Mouse (Mus musculus) limb, embryonic 14.5 days (tissue): ENCODE measurements around the gene Ankrd34c. TPM values are rescaled to one million over a fixed set of nuclear protein-coding genes. Genes with fewer than 3 reads are reported as not detected.

Experiments
- ATAC-seq: fragments of 200-750 bp; cut with Nextera tagmentation; 2 replicates; pipeline ENCODE4 v1.8.0; 2017; ENCODE audit warnings: low read depth, moderate number of reproducible peaks, moderate TSS enrichment; ENCODE audit not compliant: low FRiP score
- DNase-seq: peaks from one replicate; pipeline ENCODE4 v3.0.0-alpha.2; 2015; ENCODE audit warnings: low spot score
- H3K27ac ChIP-seq: fragments of 300-500 bp; sonication (generic); replicated peaks from 2 replicates; pipeline ENCODE4 v1.5.1; 2014; ENCODE audit warnings: low read depth, mild to moderate bottlenecking, low read length, moderate library complexity, mixed read lengths
- H3K27me3 ChIP-seq: fragments of 300-500 bp; sonication (generic); 2 replicates; pipeline ENCODE4 v1.6.1; 2014; ENCODE audit warnings: low read length, mixed read lengths; ENCODE audit not compliant: control insufficient read depth, insufficient read depth
- H3K36me3 ChIP-seq: fragments of 300-500 bp; sonication (generic); 2 replicates; pipeline ENCODE4 v1.6.1; 2014; ENCODE audit warnings: mild to moderate bottlenecking, low read length, moderate library complexity, mixed read lengths; ENCODE audit not compliant: control insufficient read depth, insufficient read depth
- H3K4me1 ChIP-seq: fragments of 300-500 bp; sonication (generic); 2 replicates; pipeline ENCODE4 v1.6.1; 2014; ENCODE audit warnings: antibody characterized with exemption, low read length, mixed read lengths; ENCODE audit not compliant: control insufficient read depth, insufficient read depth
- H3K4me2 ChIP-seq: fragments of 300-500 bp; sonication (generic); replicated peaks from 2 replicates; pipeline ENCODE4 v1.6.1; 2014; ENCODE audit warnings: low read depth, mild to moderate bottlenecking, low read length, moderate library complexity; ENCODE audit not compliant: severe bottlenecking
- H3K4me3 ChIP-seq: fragments of 300-500 bp; sonication (generic); replicated peaks from 2 replicates; pipeline ENCODE4 v1.5.1; 2014; ENCODE audit warnings: low read length
- H3K9ac ChIP-seq: fragments of 300-500 bp; sonication (generic); 2 replicates; pipeline ENCODE4 v1.6.1; 2014; ENCODE audit warnings: mild to moderate bottlenecking, low read depth, low read length, moderate library complexity; ENCODE audit not compliant: severe bottlenecking
- H3K9me3 ChIP-seq: fragments of 300-500 bp; sonication (generic); 2 replicates; pipeline ENCODE4 v1.6.1; 2016; ENCODE audit warnings: low read length; ENCODE audit not compliant: control insufficient read depth
- POLR2A ChIP-seq: fragments of 200-500 bp; IDR thresholded peaks from 2 replicates; pipeline ENCODE4 v1.8.0; 2012; ENCODE audit warnings: inconsistent platforms, mild to moderate bottlenecking, moderate library complexity, borderline replicate concordance; ENCODE audit not compliant: insufficient read depth, insufficient read length; ENCODE audit errors: extremely low read depth
- WGBS: fragments of 180-500 bp; shearing (Covaris S2); extraction: QIAGEN DNeasy Blood & Tissue Kit; methylation state at CpG from one replicate; pipeline ENCODE4 v1.1.7; 2014; 5-methylcytosine and 5-hydroxymethylcytosine counted together
- polyA plus RNA-seq, 2 experiments: library from polyadenylated mRNA; depleted of rRNA in 1 of 2; stranded (reverse) in 1 of 2; unstranded in 1 of 2; fragments of >200 nt; fragmentation: Nextera tagmentation in 1 of 2; extraction: Ambion mirVana in 1 of 2; gene quantifications; 2 replicates each; pipeline versions ENCODE4 v1.2.1 to v1.2.3; 2012 to 2014

Gene Ankrd34c
- polyA plus RNA-seq, 2 experiments = not detected

DNA sequence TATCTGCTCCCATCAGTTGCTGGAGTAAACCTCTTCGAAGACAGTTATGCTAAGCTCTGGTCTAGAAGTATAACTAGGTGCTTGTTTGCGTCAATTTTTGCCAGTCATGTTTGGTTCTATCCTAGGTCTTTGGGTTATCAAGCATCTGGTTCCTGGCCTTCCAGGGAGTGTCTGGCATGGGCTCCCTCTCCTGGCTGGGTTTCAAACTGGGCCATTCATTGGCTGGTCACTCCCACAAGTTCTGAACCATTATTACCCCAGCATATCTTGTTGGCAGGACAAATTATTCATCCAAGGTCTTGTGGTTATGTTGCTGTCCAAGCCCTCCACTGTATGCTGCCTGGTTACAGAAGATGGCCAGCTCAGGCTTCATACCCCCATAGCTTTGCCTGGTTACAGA lies 44.6 kb downstream of the Ankrd34c start:
- H3K4me3 ChIP-seq = no peak overlapping the region
- no peak for TF ChIP-seq POLR2A
- peaks cover 15% of the 10 kb centered on the region for H3K36me3 ChIP-seq
- no peaks in the 10 kb centered on the region for H3K4me1 ChIP-seq
- no peak for ATAC-seq
- no peak for DNase-seq
- H3K27ac ChIP-seq = no peak overlapping the region
- H3K9ac ChIP-seq = no peak overlapping the region
- no peaks in the 10 kb centered on the region for H3K27me3 ChIP-seq
- H3K9me3 ChIP-seq = no peaks in the 10 kb centered on the region
- H3K4me2 ChIP-seq = no peak overlapping the region
- WGBS = 90% methylated on average over 2 of the region's 2 CpGs

DNA sequence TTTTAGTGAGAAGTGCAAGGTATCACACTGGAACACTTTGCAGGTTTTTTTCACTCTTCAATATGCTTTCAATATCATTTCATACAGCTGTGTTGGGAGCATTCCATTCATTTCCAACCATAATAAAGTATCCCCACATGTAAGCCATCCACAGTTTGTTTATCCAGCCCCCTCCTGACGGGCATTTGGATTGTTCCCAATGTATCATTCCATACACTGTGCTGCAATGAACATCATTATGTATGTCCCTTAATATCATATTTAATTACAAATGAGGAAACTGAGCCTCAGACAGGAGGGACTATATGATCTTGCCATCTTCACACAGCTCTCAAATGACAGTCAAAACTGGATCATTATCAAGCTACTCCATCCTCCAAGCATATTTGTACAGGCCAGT lies 49.1 kb downstream of the Ankrd34c start:
- no peaks in the 10 kb centered on the region for H3K4me1 ChIP-seq
- H3K27me3 ChIP-seq = no peaks in the 10 kb centered on the region
- 63% methylated on average over 1 of the region's 1 CpGs for WGBS
- no peak for TF ChIP-seq POLR2A
- H3K36me3 ChIP-seq = no peaks in the 10 kb centered on the region
- H3K4me3 ChIP-seq = no peak overlapping the region
- H3K27ac ChIP-seq = no peak overlapping the region
- H3K9ac ChIP-seq = no peak overlapping the region
- DNase-seq (no peak), ATAC-seq (no peak)
- H3K4me2 ChIP-seq = no peak overlapping the region
- H3K9me3 ChIP-seq = no peaks in the 10 kb centered on the region

DNA sequence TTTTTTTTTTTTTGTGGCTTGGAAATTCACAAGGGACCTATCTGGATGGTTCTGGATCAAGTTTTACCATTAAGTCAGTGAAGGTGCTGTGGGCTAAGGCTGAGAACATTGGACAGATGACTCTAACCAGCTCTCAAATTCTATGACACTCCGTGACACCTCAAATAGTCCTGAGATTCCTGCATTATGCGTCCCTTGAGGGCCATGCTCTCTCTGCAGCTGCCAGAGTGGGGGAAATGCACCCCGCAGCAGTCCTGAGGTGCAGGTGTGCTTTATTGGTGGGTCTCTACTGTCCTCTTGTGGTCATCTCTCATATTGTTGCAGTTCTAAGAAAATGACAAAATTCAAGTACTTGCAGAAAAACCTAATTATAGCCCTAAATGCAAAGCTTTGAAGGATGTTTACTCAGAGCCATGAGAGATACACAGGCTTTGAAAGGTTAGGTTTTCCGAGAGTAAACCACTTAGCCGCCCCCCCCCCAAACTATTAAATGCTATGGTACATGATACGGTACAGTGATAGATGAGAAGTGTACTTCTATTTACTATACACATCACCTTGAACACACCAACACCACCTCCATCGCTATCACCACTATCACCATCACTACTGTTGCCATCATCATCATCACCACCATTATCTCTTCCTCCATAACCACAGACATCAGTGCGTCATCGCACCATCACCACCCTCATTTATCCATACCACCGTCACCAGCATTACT lies 50.6 kb downstream of the Ankrd34c start:
- WGBS = 53% methylated on average over 10 of the region's 10 CpGs
- Histone ChIP-seq H3K9me3 (no peaks in the 10 kb centered on the region), H3K36me3 (no peaks in the 10 kb centered on the region), H3K27me3 (no peaks in the 10 kb centered on the region), H3K9ac (no peak overlapping the region), H3K4me2 (no peak overlapping the region), H3K27ac (no peak overlapping the region), H3K4me3 (no peak overlapping the region), H3K4me1 (no peaks in the 10 kb centered on the region)
- TF ChIP-seq POLR2A = no peak
- peak; percentile 60; the same call in 1 of the 2 replicates for ATAC-seq
- peak; percentile 28 for DNase-seq

DNA sequence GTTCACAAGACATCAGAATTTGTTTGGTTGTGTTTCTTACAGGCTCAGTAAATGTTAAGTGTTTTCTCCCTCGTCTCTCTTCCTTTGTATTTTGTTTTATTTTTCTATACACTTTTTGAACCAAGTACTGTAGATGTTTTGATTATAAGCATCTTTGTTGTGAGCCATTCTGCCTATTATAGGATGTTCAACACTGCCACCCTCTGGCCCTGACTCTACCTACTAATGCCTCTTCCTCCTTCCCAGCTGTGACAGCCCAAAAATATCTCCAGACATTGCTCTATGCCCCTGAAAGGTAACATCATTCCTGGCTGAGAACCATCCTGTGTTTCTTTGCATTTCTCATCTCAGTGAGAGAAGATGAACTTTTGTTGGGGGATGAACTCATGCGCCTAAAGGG lies 52.0 kb downstream of the Ankrd34c start:
- no peaks in the 10 kb centered on the region for H3K9me3 ChIP-seq
- H3K4me1 ChIP-seq = no peaks in the 10 kb centered on the region
- no peak overlapping the region for H3K4me2 ChIP-seq
- no peak for TF ChIP-seq POLR2A
- H3K27ac ChIP-seq = no peak overlapping the region
- no peak overlapping the region for H3K4me3 ChIP-seq
- no peaks in the 10 kb centered on the region for H3K27me3 ChIP-seq
- H3K9ac ChIP-seq = no peak overlapping the region
- ATAC-seq (no peak), DNase-seq (no peak)
- H3K36me3 ChIP-seq = no peaks in the 10 kb centered on the region
- 73% methylated on average over 2 of the region's 2 CpGs for WGBS

DNA sequence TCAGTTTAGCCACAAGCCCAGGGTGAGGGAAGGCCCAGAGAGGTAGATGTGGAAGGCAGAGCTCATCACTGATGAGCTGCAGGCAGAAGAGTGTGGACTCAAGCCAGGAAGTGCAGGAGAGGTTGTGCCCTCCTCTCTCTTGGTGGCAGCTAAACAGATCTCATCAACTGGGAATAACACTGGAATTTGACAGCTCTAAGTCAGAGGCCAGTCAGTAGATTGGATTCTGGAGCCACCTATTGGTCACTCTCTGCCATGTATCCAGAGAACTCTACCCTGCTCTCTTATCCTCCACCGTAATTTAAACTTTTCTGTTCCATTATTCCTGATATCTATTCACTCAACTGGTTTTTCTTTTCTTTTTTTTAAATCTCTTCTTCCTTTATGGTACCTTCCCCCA lies 59.3 kb downstream of the Ankrd34c start:
- DNase-seq (peak; percentile 57), ATAC-seq (no peak)
- no peaks in the 10 kb centered on the region for H3K27me3 ChIP-seq
- no peaks in the 10 kb centered on the region for H3K36me3 ChIP-seq
- no peak overlapping the region for H3K4me3 ChIP-seq
- no peak overlapping the region for H3K27ac ChIP-seq
- no peak for TF ChIP-seq POLR2A
- 54% methylated on average over 1 of the region's 1 CpGs for WGBS
- H3K9me3 ChIP-seq = no peaks in the 10 kb centered on the region
- no peaks in the 10 kb centered on the region for H3K4me1 ChIP-seq
- H3K4me2 ChIP-seq = no peak overlapping the region
- H3K9ac ChIP-seq = no peak overlapping the region

Other genes with a start within 250 kb of the Ankrd34c start
- 0.33 and 0.40 TPM in 2 replicates for gene Minar1, start 115.3 kb downstream of the Ankrd34c start, polyA plus RNA-seq (2012; rRNA removed)
- gene Minar1, start 115.3 kb downstream of the Ankrd34c start, polyA plus RNA-seq (2014; fragmentation: Nextera tagmentation; extraction: Ambion mirVana) = 0.14 and 0.41 TPM in 2 replicates
- 111 and 123 TPM in 2 replicates for gene Tmed3, start 33.4 kb downstream of the Ankrd34c start, polyA plus RNA-seq (2012; rRNA removed)
- 152 and 173 TPM in 2 replicates for gene Tmed3, start 33.4 kb downstream of the Ankrd34c start, polyA plus RNA-seq (2014; fragmentation: Nextera tagmentation; extraction: Ambion mirVana)
- 1.1 TPM in 2 replicates for gene Rasgrf1, start 171.4 kb upstream of the Ankrd34c start, polyA plus RNA-seq (2012; rRNA removed)
- gene Rasgrf1, start 171.4 kb upstream of the Ankrd34c start, polyA plus RNA-seq (2014; fragmentation: Nextera tagmentation; extraction: Ambion mirVana) = 0.55 and 0.98 TPM in 2 replicates